Mouse (Mus musculus): Measurements from ENCODE around the gene Ift122.

DNA sequence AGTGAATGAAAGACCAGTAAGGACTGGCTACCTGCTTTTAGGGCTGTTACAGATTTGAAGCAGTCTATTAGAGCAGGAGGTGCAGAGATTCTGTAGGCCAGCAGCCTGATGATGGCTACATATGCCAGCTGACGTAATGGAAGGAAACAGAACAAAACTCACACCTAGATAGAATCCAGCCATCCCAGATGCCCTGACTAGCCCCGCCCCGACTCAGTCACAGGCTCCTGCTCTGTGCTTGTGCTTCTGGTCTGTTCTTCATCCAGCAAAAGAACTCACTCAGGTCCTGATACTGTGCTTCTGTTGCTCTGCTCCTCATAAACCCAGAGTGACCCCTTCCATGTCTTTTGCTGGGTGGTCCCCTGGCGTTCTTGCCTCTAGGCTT is 3.1 kb downstream of the Ift122 start:
- TF ChIP-seq MAX (IDR thresholded peaks at IDR 0.05; ENCODE audit: low read depth) (no peak), POLR2A (IDR thresholded peaks at IDR 0.05; ENCODE audit: insufficient read length, low read depth) (no peak), CEBPB (IDR thresholded peaks at IDR 0.05; ENCODE audit: insufficient read depth, poor library complexity, severe bottlenecking) (peak; percentile 56; the same call in 1 of the 2 replicates), USF1 (IDR thresholded peaks at IDR 0.05; ENCODE audit: low read depth) (no peak), TCF12 (IDR thresholded peaks at IDR 0.05; ENCODE audit: insufficient read depth, poor library complexity, severe bottlenecking) (no peak), MYOG (IDR thresholded peaks at IDR 0.05; ENCODE audit: control insufficient read depth in 1 of 3, insufficient read depth in 1 of 3, insufficient read length in 2 of 3, low read depth in 2 of 3) (no peak)

All from myocyte (in vitro differentiated cells).